Mouse (Mus musculus): ENCODE data around the gene Gtf2h1. TPM values are rescaled to one million over a fixed set of nuclear protein-coding genes. Genes with fewer than 3 reads are reported as not detected.
A peak's percentile ranks its signal among the peaks of the same experiment; 100 is the strongest.

Gene Gtf2h1
- polyA plus RNA-seq, 1 experiment from 2014 or later: 29.0 TPM

- peaks cover 10% of the 10 kb centered on the region; the same call in 1 of the 2 replicates for H3K36me3 ChIP-seq (ENCODE audit: control insufficient read depth, insufficient read depth, low read length)
- no peak overlapping the region for H3K4me3 ChIP-seq (ENCODE audit: low read depth, low read length)
- no peak overlapping the region for H3K27ac ChIP-seq (replicated peaks)
- no peak for ATAC-seq (ENCODE audit: low FRiP score, low TSS enrichment)
- no peaks in the 10 kb centered on the region for H3K4me1 ChIP-seq (replicated peaks; ENCODE audit: control insufficient read depth, insufficient read depth)
- WGBS: 91% methylated on average over 5 of the region's 5 CpGs
- H3K27me3 ChIP-seq (ENCODE audit: control insufficient read depth, insufficient read depth, low read length): no peaks in the 10 kb centered on the region
- no peaks in the 10 kb centered on the region for H3K9me3 ChIP-seq (ENCODE audit: control insufficient read depth, low read length)
- no peak overlapping the region for H3K9ac ChIP-seq (ENCODE audit: low read length)
- DNase-seq (ENCODE audit: low spot score): no peak
- TF ChIP-seq CTCF (IDR thresholded peaks at IDR 0.05; ENCODE audit: low read depth): no peak
- TF ChIP-seq EP300 (optimal IDR thresholded peaks at IDR 0.05): no peak
- no peak overlapping the region for H3K4me2 ChIP-seq (replicated peaks; ENCODE audit: low read depth)
Observed at GRCm38 (mm10) chr7:46762601-46763000, 33.3 kb upstream of the Gtf2h1 start.

DNA sequence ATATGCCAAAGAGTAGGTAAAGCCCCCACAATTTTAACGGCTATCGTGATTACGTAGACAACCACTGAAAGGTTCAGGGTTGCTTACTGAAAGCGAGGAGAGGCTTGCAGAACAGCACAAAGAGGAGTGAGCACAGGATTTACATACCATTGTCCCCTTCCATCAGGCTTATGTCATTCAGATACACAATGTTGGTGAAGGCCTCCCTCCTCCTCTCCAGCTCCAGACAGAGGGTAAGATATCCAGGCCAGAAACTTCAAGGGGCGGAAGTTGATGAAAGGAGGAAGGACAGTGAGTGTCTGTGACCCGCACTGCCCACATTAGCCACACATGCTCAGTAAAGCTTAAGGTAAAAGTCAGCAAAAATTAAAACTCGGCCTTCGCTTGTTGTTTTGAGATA, 31.2 kb upstream of the Gtf2h1 start:
- no peak for ATAC-seq (ENCODE audit: low FRiP score, low TSS enrichment)
- no peak for TF ChIP-seq CTCF (IDR thresholded peaks at IDR 0.05; ENCODE audit: low read depth)
- no peak for TF ChIP-seq EP300 (optimal IDR thresholded peaks at IDR 0.05)
- no peak overlapping the region for H3K9ac ChIP-seq (ENCODE audit: low read length)
- H3K36me3 ChIP-seq (ENCODE audit: control insufficient read depth, insufficient read depth, low read length): peaks cover 24% of the 10 kb centered on the region
- H3K27me3 ChIP-seq (ENCODE audit: control insufficient read depth, insufficient read depth, low read length): no peaks in the 10 kb centered on the region
- WGBS: 88% methylated on average over 8 of the region's 8 CpGs
- DNase-seq (ENCODE audit: low spot score): no peak
- H3K9me3 ChIP-seq (ENCODE audit: control insufficient read depth, low read length): no peaks in the 10 kb centered on the region
- H3K4me3 ChIP-seq (ENCODE audit: low read depth, low read length): no peak overlapping the region
- H3K4me1 ChIP-seq (replicated peaks; ENCODE audit: control insufficient read depth, insufficient read depth): no peaks in the 10 kb centered on the region
- H3K27ac ChIP-seq (replicated peaks): no peak overlapping the region
- H3K4me2 ChIP-seq (replicated peaks; ENCODE audit: low read depth): no peak overlapping the region

GRCm38 (mm10) chr7:46767371-46767770, 28.5 kb upstream of the Gtf2h1 start:
- H3K27ac ChIP-seq (replicated peaks): no peak overlapping the region
- ATAC-seq (ENCODE audit: low FRiP score, low TSS enrichment): no peak

GRCm38 (mm10) chr7:46768451-46768850, 27.5 kb upstream of the Gtf2h1 start:
- TF ChIP-seq EP300 (optimal IDR thresholded peaks at IDR 0.05): no peak
- TF ChIP-seq CTCF (IDR thresholded peaks at IDR 0.05; ENCODE audit: low read depth): no peak
- no peak overlapping the region for H3K27ac ChIP-seq (replicated peaks)

More at GRCm38 (mm10) chr7:46767371-46767770, 28.5 kb upstream of the Gtf2h1 start:
- Histone ChIP-seq H3K4me3 (ENCODE audit: low read depth, low read length) (no peak overlapping the region), H3K9ac (ENCODE audit: low read length) (no peak overlapping the region), H3K36me3 (ENCODE audit: control insufficient read depth, insufficient read depth, low read length) (peaks cover 21% of the 10 kb centered on the region), H3K9me3 (ENCODE audit: control insufficient read depth, low read length) (no peaks in the 10 kb centered on the region), H3K27me3 (ENCODE audit: control insufficient read depth, insufficient read depth, low read length) (no peaks in the 10 kb centered on the region), H3K4me2 (replicated peaks; ENCODE audit: low read depth) (no peak overlapping the region), H3K4me1 (replicated peaks; ENCODE audit: control insufficient read depth, insufficient read depth) (no peaks in the 10 kb centered on the region)
- TF ChIP-seq EP300 (optimal IDR thresholded peaks at IDR 0.05) (no peak), CTCF (IDR thresholded peaks at IDR 0.05; ENCODE audit: low read depth) (no peak)
- no peak for DNase-seq (ENCODE audit: low spot score)

DNA sequence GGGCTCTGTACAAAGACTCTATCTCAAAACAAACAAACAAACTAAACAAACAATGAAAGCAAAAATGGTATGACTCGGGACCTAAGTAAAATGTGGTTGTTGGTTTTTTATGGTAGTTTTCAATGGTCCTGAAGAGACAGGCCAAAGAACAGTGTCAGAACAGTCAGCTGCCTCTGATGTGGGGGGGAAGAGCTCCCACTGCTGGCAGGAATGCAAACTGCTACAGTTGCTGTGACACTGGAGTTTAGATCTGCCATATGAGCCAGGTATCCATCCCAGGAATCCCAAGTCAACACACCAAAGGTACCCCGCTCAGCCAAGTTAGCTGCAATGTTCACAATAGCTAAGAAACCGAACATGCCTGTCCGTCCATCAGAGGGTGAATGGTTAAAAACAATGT, 25.2 kb upstream of the Gtf2h1 start:
- Histone ChIP-seq H3K9me3 (ENCODE audit: control insufficient read depth, low read length) (no peaks in the 10 kb centered on the region), H3K4me2 (replicated peaks; ENCODE audit: low read depth) (no peak overlapping the region), H3K27ac (replicated peaks) (no peak overlapping the region), H3K9ac (ENCODE audit: low read length) (no peak overlapping the region), H3K27me3 (ENCODE audit: control insufficient read depth, insufficient read depth, low read length) (no peaks in the 10 kb centered on the region), H3K4me1 (replicated peaks; ENCODE audit: control insufficient read depth, insufficient read depth) (no peaks in the 10 kb centered on the region), H3K4me3 (ENCODE audit: low read depth, low read length) (no peak overlapping the region), H3K36me3 (ENCODE audit: control insufficient read depth, insufficient read depth, low read length) (peaks cover 21% of the 10 kb centered on the region)
- TF ChIP-seq CTCF (IDR thresholded peaks at IDR 0.05; ENCODE audit: low read depth) (peak; percentile 98), EP300 (optimal IDR thresholded peaks at IDR 0.05) (no peak)
- DNase-seq (ENCODE audit: low spot score) (peak; percentile 73), ATAC-seq (ENCODE audit: low FRiP score, low TSS enrichment) (0 out of 2 replicates have a peak, but pooled peaks have one; percentile 26)
- WGBS: 56% methylated on average over 4 of the region's 4 CpGs

More at GRCm38 (mm10) chr7:46768451-46768850, 27.5 kb upstream of the Gtf2h1 start:
- 95% methylated on average over 7 of the region's 7 CpGs for WGBS
- H3K27me3 ChIP-seq (ENCODE audit: control insufficient read depth, insufficient read depth, low read length): no peaks in the 10 kb centered on the region
- H3K36me3 ChIP-seq (ENCODE audit: control insufficient read depth, insufficient read depth, low read length): peaks cover 21% of the 10 kb centered on the region
- H3K9ac ChIP-seq (ENCODE audit: low read length): no peak overlapping the region
- DNase-seq (ENCODE audit: low spot score) (no peak), ATAC-seq (ENCODE audit: low FRiP score, low TSS enrichment) (no peak)
- H3K4me1 ChIP-seq (replicated peaks; ENCODE audit: control insufficient read depth, insufficient read depth): no peaks in the 10 kb centered on the region
- H3K4me3 ChIP-seq (ENCODE audit: low read depth, low read length): no peak overlapping the region
- no peaks in the 10 kb centered on the region for H3K9me3 ChIP-seq (ENCODE audit: control insufficient read depth, low read length)
- H3K4me2 ChIP-seq (replicated peaks; ENCODE audit: low read depth): no peak overlapping the region

GRCm38 (mm10) chr7:46789177-46789849, 6.6 kb upstream of the Gtf2h1 start:
- H3K4me1 ChIP-seq (replicated peaks; ENCODE audit: control insufficient read depth, insufficient read depth): no peaks in the 10 kb centered on the region
- H3K4me2 ChIP-seq (replicated peaks; ENCODE audit: low read depth): no peak overlapping the region
- no peak overlapping the region for H3K27ac ChIP-seq (replicated peaks)
- no peak for DNase-seq (ENCODE audit: low spot score)
- peaks cover 11% of the 10 kb centered on the region for H3K36me3 ChIP-seq (ENCODE audit: control insufficient read depth, insufficient read depth, low read length)
- ATAC-seq (ENCODE audit: low FRiP score, low TSS enrichment): no peak
- 87% methylated on average over 5 of the region's 5 CpGs for WGBS
- no peaks in the 10 kb centered on the region for H3K27me3 ChIP-seq (ENCODE audit: control insufficient read depth, insufficient read depth, low read length)
- no peak for TF ChIP-seq CTCF (IDR thresholded peaks at IDR 0.05; ENCODE audit: low read depth)
- no peak for TF ChIP-seq EP300 (optimal IDR thresholded peaks at IDR 0.05)
- no peaks in the 10 kb centered on the region for H3K9me3 ChIP-seq (ENCODE audit: control insufficient read depth, low read length)
- no peak overlapping the region for H3K4me3 ChIP-seq (ENCODE audit: low read depth, low read length)
- no peak overlapping the region for H3K9ac ChIP-seq (ENCODE audit: low read length)
